Mouse (Mus musculus) small intestine, adult 2 months (tissue): ENCODE data around the gene Cmtm2a. TPM values are rescaled to one million over a fixed set of nuclear protein-coding genes. Genes with fewer than 3 reads are reported as not detected.
"Not testable (repeated sequence)": the region's sequence is repeated elsewhere in the genome, so short reads cannot be mapped to it uniquely, and the experiment has no call there.

Experiments used
- H3K27ac ChIP-seq: fragments of 200-500 bp; 2 replicates; pipeline ENCODE4 v1.5.1; 2012; ENCODE audit warnings: low read depth, low read length, control low read depth, inconsistent platforms; ENCODE audit not compliant: insufficient read depth
- H3K27me3 ChIP-seq: fragments of 200-500 bp; 2 replicates; pipeline ENCODE4 v1.6.1; 2012; ENCODE audit warnings: mild to moderate bottlenecking, moderate library complexity, low read length, inconsistent platforms; ENCODE audit not compliant: control insufficient read depth, insufficient read depth
- H3K36me3 ChIP-seq: fragments of 200-500 bp; 2 replicates; pipeline ENCODE4 v1.6.1; 2012; ENCODE audit warnings: mild to moderate bottlenecking, low read length, control low read depth, inconsistent platforms; ENCODE audit not compliant: control insufficient read depth, insufficient read depth
- H3K4me1 ChIP-seq: fragments of 200-500 bp; 2 replicates; pipeline ENCODE4 v1.6.1; 2012; ENCODE audit warnings: low read length, inconsistent platforms, mixed read lengths; ENCODE audit not compliant: control insufficient read depth, insufficient read depth, insufficient read length
- H3K4me3 ChIP-seq: fragments of 200-500 bp; 2 replicates; pipeline ENCODE4 v1.5.1; 2012; ENCODE audit warnings: low read depth, mild to moderate bottlenecking, control low read depth, inconsistent platforms, low read length, moderate library complexity
- CTCF ChIP-seq: fragments of 200-500 bp; IDR thresholded peaks from 2 replicates; pipeline ENCODE4 v1.5.1; 2012; ENCODE audit warnings: low read depth, mild to moderate bottlenecking, control low read depth, inconsistent platforms, low read length, moderate library complexity, mixed read lengths; ENCODE audit not compliant: insufficient replicate concordance, insufficient read length; ENCODE audit errors: extremely low read depth
- POLR2A ChIP-seq: fragments of 200-500 bp; IDR thresholded peaks from 2 replicates; pipeline ENCODE4 v1.6.1; 2012; ENCODE audit warnings: low read depth, mild to moderate bottlenecking, control low read depth, inconsistent platforms, low read length, moderate library complexity
- WGBS: fragments of 180-500 bp; shearing (Covaris S2); methylation state at CpG from one replicate; pipeline ENCODE4 v1.1.7; 2018; 5-methylcytosine and 5-hydroxymethylcytosine counted together
- polyA plus RNA-seq: library from polyadenylated mRNA; depleted of rRNA; stranded (reverse); fragments of >200 nt; gene quantifications from 2 replicates; pipeline ENCODE4 v1.2.3, GENCODE M21; 2012

Gene Cmtm2a
- polyA plus RNA-seq, 1 experiment, result not detected

DNA sequence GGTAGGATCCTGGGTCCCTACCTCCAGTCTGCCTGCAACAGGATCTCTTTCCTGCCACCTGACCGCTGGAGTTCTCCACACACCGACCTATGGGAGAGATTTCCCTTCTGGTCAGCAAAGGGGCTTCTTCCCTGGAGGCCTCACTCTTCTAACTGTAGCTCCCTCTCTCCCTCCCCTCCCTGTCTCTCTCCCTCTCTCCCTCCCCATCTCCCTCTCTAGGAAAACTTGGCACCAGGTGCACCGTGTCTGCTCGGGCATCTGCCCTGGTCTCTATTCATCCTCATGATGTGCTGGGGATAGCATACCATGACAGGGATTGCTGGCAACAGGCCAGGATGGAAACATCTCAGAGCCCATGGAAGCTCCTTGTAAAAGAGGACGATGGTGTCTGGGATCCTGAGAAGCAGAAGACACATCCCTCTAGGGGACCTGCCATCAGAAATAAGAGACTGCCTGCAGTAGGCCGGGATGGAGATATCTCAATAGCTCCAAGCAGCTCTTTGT lies 24.0 kb downstream of the Cmtm2a start:
- no peak for TF ChIP-seq POLR2A
- TF ChIP-seq CTCF, result no peak
- no peaks in the 10 kb centered on the region for H3K4me1 ChIP-seq
- WGBS, result 80% methylated on average over 6 of the region's 6 CpGs
- no peak overlapping the region for H3K27ac ChIP-seq
- no peaks in the 10 kb centered on the region for H3K27me3 ChIP-seq
- no peak overlapping the region for H3K4me3 ChIP-seq
- H3K36me3 ChIP-seq, result no peaks in the 10 kb centered on the region

DNA sequence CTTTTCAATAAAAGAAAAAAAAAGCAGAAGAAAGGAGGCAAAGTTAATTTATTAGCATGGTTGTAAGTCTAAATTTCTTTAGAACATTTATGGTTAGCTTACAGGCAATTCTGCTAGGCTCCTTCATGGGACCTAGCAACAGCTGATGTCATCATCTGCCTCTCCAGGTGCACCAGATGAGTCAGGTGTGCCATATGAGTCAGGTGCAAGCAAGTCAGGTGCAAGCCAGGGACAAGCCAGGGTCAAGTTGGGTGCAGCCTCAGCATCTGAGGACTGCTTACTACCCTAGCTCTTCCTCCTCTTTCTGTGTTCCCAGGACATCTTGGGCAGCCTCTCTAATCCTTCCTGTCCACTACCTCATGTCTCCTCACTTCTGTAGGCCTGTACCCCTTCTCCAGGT lies 24.6 kb downstream of the Cmtm2a start:
- H3K36me3 ChIP-seq, result no peaks in the 10 kb centered on the region; the same call in 1 of the 2 replicates
- no peaks in the 10 kb centered on the region for H3K27me3 ChIP-seq
- no peak overlapping the region for H3K4me3 ChIP-seq
- H3K27ac ChIP-seq, result no peak overlapping the region
- no peak for TF ChIP-seq POLR2A
- no peak for TF ChIP-seq CTCF
- no peaks in the 10 kb centered on the region for H3K4me1 ChIP-seq

DNA sequence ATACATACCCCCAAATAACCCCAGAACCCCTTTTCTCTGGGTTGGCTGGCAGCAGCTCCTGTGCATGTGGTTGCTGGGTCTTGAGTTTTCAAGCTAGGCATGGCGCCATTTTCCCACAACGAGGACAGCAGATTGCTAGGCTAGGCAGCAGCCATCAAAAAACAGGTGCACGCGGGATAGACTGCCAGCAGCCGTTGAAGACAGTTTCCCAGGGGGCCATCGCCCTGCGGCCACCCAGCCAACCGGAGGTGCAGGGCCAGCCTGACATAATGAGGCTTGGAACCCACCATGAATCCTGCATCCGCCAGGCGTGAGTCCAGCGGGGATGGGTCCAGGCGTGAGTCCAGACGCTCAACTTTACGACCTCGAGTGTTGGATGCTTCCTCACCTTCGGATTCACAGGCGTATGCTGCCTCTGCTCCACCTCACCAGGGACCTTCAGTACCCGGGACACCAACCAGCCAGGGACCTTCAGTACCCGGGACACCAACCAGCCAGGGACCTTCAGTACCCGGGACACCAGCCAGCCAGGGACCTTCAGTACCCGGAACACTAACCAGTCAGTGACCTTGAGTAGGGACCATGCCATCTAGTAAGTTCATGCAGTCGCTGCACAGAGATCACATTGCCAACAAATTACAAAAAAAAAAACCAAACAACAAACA lies 28.6 kb downstream of the Cmtm2a start:
- H3K27me3 ChIP-seq, H3K4me1 ChIP-seq: not testable (repeated sequence)
- 94% methylated on average over 22 of the region's 22 CpGs for WGBS

DNA sequence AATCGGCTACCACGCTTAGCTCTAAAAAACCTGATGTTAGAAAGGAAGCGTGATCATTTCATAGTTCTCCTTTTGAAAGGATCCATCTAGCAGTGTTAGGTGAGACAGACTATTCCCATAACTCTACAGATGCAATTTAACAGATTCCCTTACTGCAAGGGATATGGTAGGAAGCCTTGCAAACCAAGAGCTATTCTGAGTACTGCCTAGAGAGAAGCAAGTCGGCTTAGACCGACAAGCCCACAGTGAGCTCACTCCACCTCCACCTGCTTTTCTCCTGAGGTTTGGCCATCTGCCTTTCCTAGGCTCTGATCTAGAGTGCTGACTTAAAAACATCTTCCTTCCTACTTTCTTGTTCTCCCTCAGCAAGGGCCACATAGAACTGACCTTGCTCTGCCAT lies 31.2 kb downstream of the Cmtm2a start:
- WGBS, result 95% methylated on average over 5 of the region's 5 CpGs
- not testable (repeated sequence) for H3K4me1 ChIP-seq, H3K4me3 ChIP-seq, H3K27ac ChIP-seq, H3K27me3 ChIP-seq, H3K36me3 ChIP-seq

More for the DNA sequence above, 28.6 kb downstream of the Cmtm2a start:
- not testable (repeated sequence) for H3K27ac ChIP-seq, H3K4me3 ChIP-seq, H3K36me3 ChIP-seq

DNA sequence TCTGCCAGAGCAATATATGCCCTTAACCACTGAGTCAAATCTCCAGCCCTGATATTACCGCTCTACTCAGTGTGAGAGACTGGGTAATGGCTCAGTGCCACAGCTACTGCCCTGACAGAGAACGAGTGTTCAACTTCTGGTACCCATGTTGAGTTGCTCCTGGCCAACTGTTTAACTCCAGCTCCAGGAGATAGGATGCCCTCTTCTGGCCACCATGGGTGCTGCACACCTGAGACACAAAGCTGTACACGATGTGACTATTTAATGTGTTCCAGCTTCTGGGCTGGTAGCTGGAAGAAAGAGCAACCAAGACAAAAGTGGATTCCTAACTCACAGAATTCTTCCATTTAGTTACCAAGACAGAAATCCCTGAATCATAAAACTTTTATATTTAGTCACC lies 40.0 kb downstream of the Cmtm2a start:
- Histone ChIP-seq H3K27ac (no peak overlapping the region), H3K36me3 (peaks cover under 1% of the 10 kb centered on the region), H3K4me1 (peaks cover 2% of the 10 kb centered on the region), H3K27me3 (no peaks in the 10 kb centered on the region), H3K4me3 (no peak overlapping the region)
- WGBS, result 86% methylated on average over 3 of the region's 3 CpGs
- peak; percentile 51; the same call in 1 of the 2 replicates for TF ChIP-seq CTCF
- no peak for TF ChIP-seq POLR2A

DNA sequence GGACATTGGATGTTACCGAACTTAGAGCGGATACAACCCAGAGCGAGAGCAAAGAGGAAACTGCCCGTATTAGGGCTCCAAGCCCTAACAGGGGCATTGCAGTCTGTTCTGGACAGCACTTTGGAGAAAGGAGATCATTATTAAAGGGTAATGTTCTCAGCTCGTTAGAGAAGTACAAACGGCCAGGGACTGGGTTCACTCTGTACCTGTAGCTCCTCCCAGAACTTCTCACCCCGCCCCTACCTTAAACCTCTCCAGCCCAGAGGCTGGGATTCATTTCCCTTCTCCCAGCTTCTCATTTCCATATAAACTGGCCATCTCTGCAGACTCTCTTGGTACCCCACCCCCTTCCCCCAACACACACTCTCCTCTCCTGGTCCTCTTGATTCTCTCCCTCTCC lies 41.5 kb downstream of the Cmtm2a start:
- WGBS, result 0% methylated on average over 7 of the region's 7 CpGs
- Histone ChIP-seq H3K36me3 (no peaks in the 10 kb centered on the region), H3K4me3 (peak overlapping the region; percentile 33; the same call in 1 of the 2 replicates), H3K4me1 (peaks cover 2% of the 10 kb centered on the region), H3K27me3 (no peaks in the 10 kb centered on the region), H3K27ac (no peak overlapping the region)
- TF ChIP-seq POLR2A (no peak), CTCF (no peak)

DNA sequence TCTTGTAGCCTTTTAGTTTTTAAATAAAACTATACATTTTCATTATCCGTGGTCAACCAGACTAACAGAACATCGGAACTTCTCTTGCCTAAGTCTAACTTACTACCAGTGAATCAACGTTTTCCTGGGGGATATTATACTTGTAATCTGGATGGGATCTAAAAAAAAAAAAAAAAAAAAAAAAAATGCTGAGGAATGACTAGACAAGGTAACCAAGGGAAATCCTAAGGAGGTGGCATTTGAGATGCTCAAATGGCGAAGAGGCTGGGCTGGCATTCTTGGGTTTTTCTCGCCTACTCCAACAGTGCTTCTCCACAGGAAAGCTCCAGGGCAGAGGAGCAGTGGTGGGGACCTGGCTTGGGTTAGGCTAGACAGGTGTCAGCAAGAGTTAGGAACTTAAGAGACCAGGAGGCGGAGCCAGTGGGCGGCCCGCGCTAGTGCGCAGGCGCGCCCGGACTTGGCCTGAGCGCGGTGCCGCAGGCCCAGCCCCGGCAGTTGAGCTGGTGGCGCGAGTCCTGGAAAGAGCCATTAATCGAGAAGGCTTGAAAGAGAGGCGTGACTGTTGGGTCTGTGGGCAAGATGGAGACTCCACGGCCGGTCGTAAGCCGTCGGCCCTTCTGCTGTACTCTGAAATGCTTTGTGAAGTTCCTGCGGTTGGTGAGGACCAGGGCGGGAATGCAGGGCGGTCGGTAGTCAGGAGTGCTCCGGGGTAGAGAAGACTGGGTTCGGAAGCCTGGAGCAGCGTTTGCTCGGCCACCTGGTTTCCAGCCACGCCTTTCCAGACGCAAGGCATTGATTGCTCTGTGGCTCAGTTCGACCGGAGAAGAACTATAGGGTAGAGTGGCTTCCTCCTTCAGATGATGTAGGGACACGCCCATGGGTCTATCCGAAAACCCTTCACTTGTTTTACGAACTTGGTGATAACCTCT lies 42.3 kb downstream of the Cmtm2a start, which contains the start of gene Cklf:
Cklf (plus strand) TSS at position 423 of the 929 bp plus-strand sequence.
- peaks cover 2% of the 10 kb centered on the region for H3K4me1 ChIP-seq
- H3K27me3 ChIP-seq, result no peaks in the 10 kb centered on the region
- WGBS, result 3% methylated on average over 41 of the region's 41 CpGs
- peak within 1 kb of the TSS; percentile 93 for H3K4me3 ChIP-seq
- peak within 1 kb of the TSS; percentile 69 for H3K27ac ChIP-seq
- H3K36me3 ChIP-seq, result no peaks in the 10 kb centered on the region
- TF ChIP-seq POLR2A (peak; percentile 63), CTCF (peak; percentile 42; the same call in 1 of the 2 replicates)
